ENCODE assay signal across 11 mouse cellular contexts in the genomic region with DNA sequence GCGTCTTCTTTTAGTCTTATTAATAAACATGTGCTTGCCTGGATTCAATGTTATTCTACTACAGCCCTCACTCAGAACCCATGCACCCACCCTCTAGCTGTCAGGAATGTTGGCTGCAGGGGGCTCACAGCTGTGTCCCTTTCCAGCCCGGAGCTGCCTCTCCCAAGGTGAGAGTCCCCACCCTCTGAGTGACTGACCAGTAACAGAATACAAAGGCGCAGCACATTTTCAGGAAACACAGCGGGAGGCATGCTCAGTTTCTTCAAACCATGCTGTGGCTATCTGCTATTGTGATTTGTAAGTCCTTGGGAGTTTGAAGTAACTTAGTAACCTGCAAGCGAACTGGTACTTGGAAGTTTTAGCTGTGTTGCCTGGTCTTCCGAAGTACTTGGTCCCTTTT.
DNase-seq lines count a peak whose midpoint lies in the region; ATAC-seq lines count a peak whose summit lies in the region.
"Had no signal": no experiment of that assay in that cellular context is flagged by ENCODE, and none has a peak within 500 bp of the region (broad histone marks: within the 10 kb centered on the region; RNA-seq: fewer than 3 reads in every experiment).

No protein-coding gene starts in this region.

- no peaks in the 10 kb centered on the region for H3K4me1 ChIP-seq in heart, embryonic 14.5 days (ENCODE audit: control insufficient read depth in 2 of 2, insufficient read depth in 2 of 2, low read length in 2 of 2)
- peaks cover 9% of the 10 kb centered on the region; the same call in 1 of the 2 replicates for H3K4me1 ChIP-seq in midbrain, embryonic 14.5 days (ENCODE audit: control insufficient read depth, insufficient read depth, low read length)
- H3K4me1 ChIP-seq in midbrain, embryonic 11.5 days (ENCODE audit: control insufficient read depth, insufficient read depth, low read length), result no peaks in the 10 kb centered on the region
- no peaks in the 10 kb centered on the region for H3K4me1 ChIP-seq in hindbrain, embryonic 16.5 days (ENCODE audit: control insufficient read depth, insufficient read depth, low read depth, low read length)
- no peaks in the 10 kb centered on the region for H3K4me1 ChIP-seq in stomach, embryonic 16.5 days (ENCODE audit: control insufficient read depth, insufficient read depth, low read length)

- H3K9ac ChIP-seq in heart, embryonic 14.5 days (ENCODE audit: low read length), result no peak overlapping the region
- H3K9ac ChIP-seq in midbrain, embryonic 14.5 days (replicated peaks; ENCODE audit: low read length), result no peak overlapping the region
- no peak overlapping the region for H3K9ac ChIP-seq in midbrain, embryonic 11.5 days (ENCODE audit: low read length)
- no peak overlapping the region for H3K9ac ChIP-seq in hindbrain, embryonic 16.5 days (ENCODE audit: low read depth, low read length)
- no peak overlapping the region for H3K9ac ChIP-seq in stomach, embryonic 16.5 days (ENCODE audit: low read length)

- H3K4me2 ChIP-seq in heart, embryonic 14.5 days (ENCODE audit: low read length), result peak overlapping the region; percentile 63
- peak overlapping the region; percentile 18; the same call in 1 of the 2 replicates for H3K4me2 ChIP-seq in midbrain, embryonic 14.5 days (ENCODE audit: low read length)
- H3K4me2 ChIP-seq in midbrain, embryonic 11.5 days, result no peak overlapping the region
- peak overlapping the region; percentile 8 for H3K4me2 ChIP-seq in hindbrain, embryonic 16.5 days (ENCODE audit: low read length)
- peak overlapping the region; percentile 10; the same call in 1 of the 2 replicates for H3K4me2 ChIP-seq in stomach, embryonic 16.5 days (ENCODE audit: low read depth, low read length)

- no peaks in the 10 kb centered on the region for H3K9me3 ChIP-seq in heart, embryonic 14.5 days (ENCODE audit: control insufficient read depth, low read length)
- no peaks in the 10 kb centered on the region for H3K9me3 ChIP-seq in midbrain, embryonic 14.5 days (ENCODE audit: control insufficient read depth, low read length)
- no peaks in the 10 kb centered on the region for H3K9me3 ChIP-seq in midbrain, embryonic 11.5 days (ENCODE audit: control insufficient read depth, low read length)
- no peaks in the 10 kb centered on the region for H3K9me3 ChIP-seq in hindbrain, embryonic 16.5 days (ENCODE audit: control insufficient read depth, low read length)
- H3K9me3 ChIP-seq in stomach, embryonic 16.5 days (replicated peaks; ENCODE audit: control insufficient read depth, low read length), result no peaks in the 10 kb centered on the region

- no peak for ATAC-seq in heart, embryonic 14.5 days (ENCODE audit: insufficient number of reproducible peaks, insufficient read depth, low FRiP score, low read depth)
- ATAC-seq in midbrain, embryonic 14.5 days (ENCODE audit: low FRiP score, low TSS enrichment), result no peak
- ATAC-seq in midbrain, embryonic 11.5 days (ENCODE audit: low FRiP score), result no peak
- ATAC-seq in hindbrain, embryonic 16.5 days, result no peak
- no peak for ATAC-seq in stomach, embryonic 16.5 days (ENCODE audit: insufficient read depth, low FRiP score)
- ATAC-seq: CD4-positive, CD25-positive, alpha-beta regulatory T cell, adult 4 months; lung, postnatal 0 days had no signal

- H3K27ac ChIP-seq in heart, embryonic 14.5 days (replicated peaks in 1 of 2; ENCODE audit: control insufficient read depth in 1 of 2, insufficient read depth in 1 of 2, low read depth in 2 of 2, low read length in 2 of 2), result no peak overlapping the region
- H3K27ac ChIP-seq in midbrain, embryonic 14.5 days (replicated peaks; ENCODE audit: low read depth, low read length), result no peak overlapping the region
- no peak overlapping the region for H3K27ac ChIP-seq in midbrain, embryonic 11.5 days (ENCODE audit: low read depth, low read length)
- no peak overlapping the region for H3K27ac ChIP-seq in hindbrain, embryonic 16.5 days (ENCODE audit: low read depth, low read length)
- no peak overlapping the region for H3K27ac ChIP-seq in stomach, embryonic 16.5 days (ENCODE audit: low read length)

- peak overlapping the region in 1 of 2 experiments; percentile 17; a peak in 1 of 4 replicates for H3K4me3 ChIP-seq in heart, embryonic 14.5 days (ENCODE audit: control insufficient read depth in 1 of 2, insufficient read depth in 1 of 2, low read depth in 1 of 2, low read length in 2 of 2)
- H3K4me3 ChIP-seq in midbrain, embryonic 14.5 days (replicated peaks; ENCODE audit: low read depth, low read length), result no peak overlapping the region
- no peak overlapping the region for H3K4me3 ChIP-seq in midbrain, embryonic 11.5 days (ENCODE audit: low read depth, low read length)
- no peak overlapping the region for H3K4me3 ChIP-seq in hindbrain, embryonic 16.5 days (ENCODE audit: low read length)
- H3K4me3 ChIP-seq in stomach, embryonic 16.5 days (replicated peaks; ENCODE audit: low read length), result no peak overlapping the region

- H3K36me3 ChIP-seq in heart, embryonic 14.5 days (ENCODE audit: control insufficient read depth, insufficient read depth, low read length), result no peaks in the 10 kb centered on the region
- H3K36me3 ChIP-seq in midbrain, embryonic 14.5 days (ENCODE audit: control insufficient read depth, insufficient read depth, low read length), result no peaks in the 10 kb centered on the region
- no peaks in the 10 kb centered on the region for H3K36me3 ChIP-seq in midbrain, embryonic 11.5 days (ENCODE audit: control insufficient read depth, insufficient read depth, low read length)
- no peaks in the 10 kb centered on the region for H3K36me3 ChIP-seq in hindbrain, embryonic 16.5 days (ENCODE audit: control insufficient read depth, insufficient read depth, low read length)
- no peaks in the 10 kb centered on the region for H3K36me3 ChIP-seq in stomach, embryonic 16.5 days (ENCODE audit: control insufficient read depth, insufficient read depth, low read length)

- 14% methylated on average over 6 of the region's 6 CpGs for WGBS in heart, embryonic 14.5 days
- 18% methylated on average over 6 of the region's 6 CpGs for WGBS in midbrain, embryonic 14.5 days
- 23% methylated on average over 6 of the region's 6 CpGs for WGBS in midbrain, embryonic 11.5 days
- WGBS in hindbrain, embryonic 16.5 days, result 19% methylated on average over 6 of the region's 6 CpGs
- WGBS in stomach, embryonic 16.5 days, result 19% methylated on average over 6 of the region's 6 CpGs

- DNase-seq in heart, postnatal 4 days, result no peak
- no peak for DNase-seq in midbrain, embryonic 14.5 days
- no peak for DNase-seq in midbrain, embryonic 11.5 days (ENCODE audit: low spot score, missing footprints)
- no peak for DNase-seq in frontal cortex, postnatal 14 days (ENCODE audit: low spot score in 2 of 2)
- DNase-seq in adrenal gland, adult 18-20 months (ENCODE audit: low spot score in 2 of 2), result no peak
- DNase-seq: kidney, adult 8-10 months had no signal

- H3K27me3 ChIP-seq in heart, embryonic 14.5 days (ENCODE audit: control insufficient read depth, insufficient read depth, low read length), result no peaks in the 10 kb centered on the region
- no peaks in the 10 kb centered on the region for H3K27me3 ChIP-seq in midbrain, embryonic 14.5 days (ENCODE audit: control insufficient read depth, insufficient read depth, low read length)
- no peaks in the 10 kb centered on the region for H3K27me3 ChIP-seq in midbrain, embryonic 11.5 days (ENCODE audit: control insufficient read depth, insufficient read depth, low read length)
- no peaks in the 10 kb centered on the region for H3K27me3 ChIP-seq in hindbrain, embryonic 16.5 days (replicated peaks; ENCODE audit: control insufficient read depth, insufficient read depth, low read length)
- H3K27me3 ChIP-seq in stomach, embryonic 16.5 days (ENCODE audit: control insufficient read depth, insufficient read depth, low read length), result no peaks in the 10 kb centered on the region
